Mouse (Mus musculus) gastrocnemius, adult 18-20 months (tissue): ENCODE results near the gene Nfib. TPM values are rescaled to one million over a fixed set of nuclear protein-coding genes. Genes with fewer than 3 reads are reported as not detected.

Source experiments
- DNase-seq: peaks from one replicate; pipeline ENCODE4 v3.0.0; 2021; ENCODE audit warnings: low spot score
- total RNA-seq, 2 experiments: library from RNA; stranded (reverse); gene quantifications; 2 replicates each; pipeline ENCODE4 v1.2.3; 2021

Nfib gene
- total RNA-seq, 2 experiments from 2014 or later, result 83.1 to 87.8 TPM

DNA sequence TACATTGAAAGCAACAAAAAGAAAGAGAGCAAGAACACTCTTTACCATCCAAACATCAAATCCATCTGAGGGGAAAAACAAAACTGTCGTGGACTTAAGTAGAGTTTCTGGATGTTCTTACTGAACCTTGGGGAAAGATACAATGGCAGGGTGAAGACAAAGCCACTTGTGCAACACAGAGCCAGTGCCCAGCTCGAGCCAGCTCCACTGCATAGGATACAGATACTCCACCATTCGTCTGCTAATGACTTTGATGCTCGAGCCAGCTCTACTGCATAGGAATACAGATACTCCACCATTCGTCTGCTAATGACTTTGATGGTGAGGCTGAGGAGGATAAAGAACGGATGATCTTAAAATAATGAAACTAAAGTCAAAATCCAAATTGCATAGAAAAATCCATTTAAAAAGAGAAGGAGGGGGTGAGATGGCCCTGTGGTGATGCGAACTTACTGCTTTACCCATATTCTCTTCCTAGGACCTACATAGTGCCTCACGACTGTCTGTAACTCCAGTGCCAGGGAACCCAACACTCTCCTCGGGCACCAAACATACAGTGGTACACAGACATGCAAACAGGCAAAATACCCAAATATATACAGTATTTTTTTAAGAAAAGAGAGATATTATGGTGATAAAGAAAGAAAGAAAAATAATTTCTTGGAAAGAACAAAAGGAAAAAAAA lies 337.3 kb downstream of the Nfib start:
- DNase-seq, result no peak

DNA sequence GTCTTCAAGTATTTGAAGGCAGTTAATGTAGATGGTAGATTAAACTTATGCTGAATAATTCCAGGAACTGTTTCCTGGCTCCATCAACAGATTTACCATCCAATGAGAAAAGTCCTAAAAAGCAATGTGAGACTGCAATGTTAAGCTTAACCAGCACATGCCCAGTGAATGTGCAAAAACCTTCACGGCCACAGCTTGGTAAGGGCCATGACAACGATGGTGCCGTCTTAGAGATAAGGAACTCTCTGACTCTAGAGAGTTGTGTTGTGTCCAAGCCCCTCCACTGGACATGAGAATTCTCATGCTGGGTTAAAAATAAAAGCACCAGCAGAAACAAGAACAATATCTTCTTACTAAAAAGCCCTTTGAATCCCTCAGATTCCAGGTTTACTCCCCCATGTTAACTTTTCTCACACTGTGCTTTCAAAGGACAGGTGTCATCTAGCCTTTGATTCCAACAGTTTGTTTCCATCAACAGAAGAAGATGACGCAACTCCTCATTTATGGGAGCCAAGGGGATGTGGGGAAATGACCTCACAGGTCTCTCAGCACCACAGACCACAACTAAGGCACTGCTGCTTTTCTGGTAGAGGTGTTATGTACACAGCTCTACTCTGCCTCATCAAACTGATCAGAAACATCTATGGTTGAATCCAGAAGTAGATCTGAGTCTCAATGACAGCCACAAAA lies 340.7 kb downstream of the Nfib start:
- no peak for DNase-seq

DNA sequence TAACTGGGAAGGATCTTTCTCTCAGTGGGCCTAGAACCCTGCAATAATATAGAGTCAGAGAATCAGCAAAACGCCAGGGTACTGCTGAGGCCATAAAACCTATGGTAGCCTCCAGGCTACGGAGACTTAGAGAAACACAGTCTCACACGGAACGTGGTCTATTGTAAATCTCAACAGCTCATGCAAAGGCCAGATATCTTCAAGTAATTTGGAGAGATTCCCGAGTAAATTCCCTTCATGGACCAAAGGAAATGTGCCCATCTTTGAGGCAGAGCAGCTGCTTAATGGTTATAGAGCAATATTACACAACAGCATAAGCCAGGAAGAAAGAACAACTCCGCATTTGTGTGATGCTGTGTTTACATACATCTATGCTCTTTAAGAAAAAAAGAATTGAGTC lies 341.6 kb downstream of the Nfib start:
- DNase-seq, result no peak

DNA sequence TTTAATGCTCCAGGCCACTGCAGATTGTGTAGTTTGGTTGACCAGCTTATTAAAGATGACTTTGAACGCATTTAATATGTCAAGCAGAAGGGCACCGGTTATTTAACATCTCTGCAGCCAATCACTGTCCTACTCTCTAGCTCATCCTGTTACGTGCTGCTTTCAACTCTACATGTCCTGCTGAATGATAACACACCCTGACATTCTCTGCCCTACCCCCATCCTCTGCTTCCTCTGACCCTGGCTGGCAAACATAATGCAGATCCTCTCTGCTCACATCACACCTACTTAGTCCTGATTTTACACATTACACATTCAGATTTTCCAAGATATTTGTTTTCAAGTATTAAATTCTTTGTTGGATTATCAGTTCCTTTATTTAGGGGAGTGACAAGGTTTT lies 343.3 kb downstream of the Nfib start:
- DNase-seq, result no peak

DNA sequence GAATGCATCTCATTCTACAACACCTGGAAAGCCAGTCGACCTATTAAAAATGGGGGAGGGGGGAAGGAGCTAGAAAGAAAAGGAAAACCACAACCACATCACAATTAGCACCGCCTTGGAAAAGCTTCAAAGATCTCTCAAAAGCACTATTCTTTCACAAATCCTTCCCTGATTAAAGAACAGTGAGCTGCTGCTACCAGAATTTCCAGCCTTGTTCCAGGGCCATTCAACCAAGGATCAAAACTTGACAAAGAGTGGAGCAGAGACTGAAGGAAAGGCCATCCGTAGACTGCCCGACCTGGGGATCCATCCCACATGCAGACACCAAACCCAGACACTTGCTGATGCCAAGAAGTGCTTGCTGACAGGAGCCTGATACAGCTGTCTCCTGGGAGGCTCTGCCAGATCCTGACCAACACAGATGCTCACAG lies 345.5 kb downstream of the Nfib start:
- peak; percentile 48 for DNase-seq

DNA sequence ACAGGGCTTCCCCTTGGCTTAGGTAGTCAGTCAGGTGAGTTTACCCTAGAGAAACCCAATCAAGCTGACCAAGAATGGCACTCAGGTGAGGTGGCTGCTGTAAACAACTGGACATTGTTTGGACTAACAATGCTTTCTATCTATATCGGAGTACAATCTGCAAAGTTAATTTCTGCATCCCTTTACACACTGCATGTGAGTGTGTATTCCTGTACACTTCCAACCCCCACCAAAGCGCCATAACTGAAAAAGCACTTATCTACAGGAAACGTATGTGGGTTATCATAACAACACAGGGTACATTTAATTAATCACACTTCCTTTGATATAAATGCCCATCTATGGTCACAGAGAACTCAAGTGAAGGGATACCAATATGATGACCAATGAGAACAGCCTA lies 346.4 kb downstream of the Nfib start:
- DNase-seq, result no peak

DNA sequence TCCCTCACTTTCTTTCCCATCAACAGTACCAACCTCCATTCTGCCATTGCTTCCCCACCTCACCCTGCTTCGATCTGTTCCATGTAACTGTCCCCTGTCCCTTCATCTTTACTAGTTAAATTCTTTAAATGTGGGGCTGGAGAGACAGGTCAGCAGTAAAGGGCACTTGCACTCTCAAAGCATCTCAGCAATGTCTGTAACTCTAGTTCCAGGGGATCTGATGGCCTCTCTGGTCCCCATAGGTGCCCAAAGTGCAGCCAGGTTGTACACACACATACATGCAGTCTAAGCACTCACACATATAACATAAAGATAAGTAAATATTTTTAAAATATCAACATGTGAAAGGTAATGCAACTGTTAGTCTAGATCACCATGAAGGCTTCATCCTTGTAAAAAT lies 356.5 kb downstream of the Nfib start:
- DNase-seq, result no peak

DNA sequence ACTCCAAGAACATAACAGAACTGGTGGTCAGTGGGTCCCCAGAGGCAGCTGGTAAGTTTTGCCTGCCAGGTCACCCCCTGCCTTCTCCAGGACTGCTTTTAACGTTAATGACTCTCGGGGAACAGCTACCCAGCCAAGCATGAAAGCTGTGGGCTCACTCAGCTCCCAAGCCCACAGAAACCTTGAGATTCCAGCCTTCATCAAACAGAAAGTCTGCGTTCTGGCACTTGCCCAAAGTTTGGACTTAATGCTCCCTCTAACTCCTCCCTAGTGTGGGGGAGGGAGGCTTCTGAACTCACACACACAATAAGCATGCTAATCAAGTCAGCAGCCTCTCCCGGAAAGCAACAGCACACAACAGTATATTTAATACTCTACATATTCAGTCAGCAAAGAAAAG lies 360.8 kb downstream of the Nfib start:
- DNase-seq, result peak; percentile 39

DNA sequence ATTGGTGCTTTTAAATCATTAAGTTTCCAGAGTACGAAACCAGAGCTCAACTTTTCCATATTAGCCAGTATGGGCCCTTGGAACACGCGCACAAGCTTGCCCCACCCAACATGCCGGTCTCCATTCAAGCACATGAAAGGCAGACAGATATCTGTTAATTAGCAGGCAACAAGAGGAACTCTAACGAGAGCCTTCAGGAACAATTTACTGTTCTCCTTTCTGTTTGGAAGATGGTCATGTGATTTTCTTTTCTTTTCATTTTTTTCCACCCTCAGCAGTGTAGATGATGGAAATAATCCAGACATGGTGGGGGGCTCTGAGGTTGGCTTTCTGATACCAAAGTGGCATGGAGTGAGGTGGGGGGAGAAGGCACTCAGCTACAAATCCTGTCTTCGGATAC lies 361.3 kb downstream of the Nfib start:
- DNase-seq, result no peak

DNA sequence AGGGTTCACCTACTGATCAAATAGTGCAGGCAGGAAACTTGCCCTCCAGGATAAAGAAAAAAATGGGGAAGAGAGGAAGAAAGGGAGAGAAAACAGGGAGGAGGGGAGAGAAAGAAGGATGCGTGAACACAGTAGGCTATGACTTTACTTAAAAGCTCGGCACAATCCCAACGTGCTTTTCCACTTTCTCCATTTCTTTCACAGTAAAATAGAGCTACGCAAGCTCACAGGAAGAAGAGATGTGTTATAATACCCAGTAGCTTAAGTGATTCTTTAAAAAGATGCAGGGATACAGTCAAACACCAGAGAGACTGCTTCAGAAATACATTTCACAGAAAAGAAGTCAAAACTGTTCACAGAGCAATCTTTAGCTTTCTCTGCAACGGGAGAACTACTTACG lies 366.6 kb downstream of the Nfib start:
- no peak for DNase-seq

DNA sequence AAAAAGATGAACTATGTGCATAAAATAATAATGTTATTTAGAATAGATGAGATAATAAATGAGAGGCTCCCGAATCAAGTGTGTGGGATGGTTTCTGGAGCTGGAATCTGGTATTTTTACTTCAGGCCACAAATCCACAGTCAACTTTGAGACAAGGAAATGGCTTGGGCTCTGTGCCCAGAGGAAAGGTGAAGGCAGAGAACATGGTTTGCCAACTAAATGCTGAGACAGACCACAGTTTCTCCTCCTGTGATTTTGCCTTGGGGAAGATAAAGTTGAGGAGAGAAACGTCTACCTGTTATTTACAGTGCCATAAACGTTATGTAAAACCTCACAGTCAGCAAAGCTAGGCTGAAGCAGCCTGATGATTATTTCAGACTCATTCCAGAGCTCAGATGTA lies 367.1 kb downstream of the Nfib start:
- DNase-seq, result peak; percentile 16

DNA sequence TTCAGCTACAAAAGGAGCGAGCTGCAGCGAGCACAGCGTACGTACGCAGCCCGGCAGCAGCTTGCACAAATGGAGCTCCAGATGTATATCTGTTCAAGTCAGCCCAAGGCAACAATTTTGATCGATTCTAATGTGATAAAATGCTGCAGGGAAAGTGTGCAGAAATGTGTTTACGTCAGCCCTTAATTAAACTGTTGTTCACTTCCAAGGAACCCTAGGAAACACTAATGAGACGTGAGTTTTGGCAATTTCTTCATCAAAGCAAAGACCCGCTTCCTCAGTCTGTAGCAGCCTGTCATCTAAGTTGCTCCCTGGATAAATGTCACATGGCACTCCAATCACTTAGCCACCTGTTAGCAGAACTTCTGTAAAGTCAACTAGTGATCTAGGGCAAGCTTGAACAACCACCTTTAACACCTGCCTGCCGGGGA lies 368.6 kb downstream of the Nfib start:
- no peak for DNase-seq

DNA sequence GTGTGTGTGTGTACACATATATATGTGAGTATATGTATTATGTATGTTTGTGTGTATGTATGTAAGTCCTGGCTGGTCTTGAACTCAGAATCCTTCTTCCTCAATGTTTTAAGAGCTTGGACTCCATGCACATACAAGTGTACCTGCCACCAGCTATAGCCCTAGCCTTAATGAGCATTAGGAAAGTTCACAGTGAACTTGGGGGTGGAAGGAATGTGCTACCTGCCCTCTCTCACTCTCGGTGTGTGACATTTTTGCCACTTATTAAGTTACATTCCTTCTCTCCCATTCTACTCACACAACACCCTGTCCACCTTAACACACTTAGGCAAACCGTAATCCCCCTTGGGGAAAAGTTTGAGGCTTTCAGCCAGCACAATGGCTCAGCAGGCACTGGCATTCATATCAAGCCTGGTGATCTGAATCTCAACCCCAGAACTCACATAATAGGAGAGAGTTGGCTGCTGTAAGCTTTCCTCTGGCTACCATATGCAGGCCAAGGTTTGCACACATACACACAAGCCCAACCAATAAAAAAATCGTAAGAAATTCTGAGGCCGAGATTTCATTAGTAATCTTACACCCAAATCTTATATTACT lies 370.2 kb downstream of the Nfib start:
- no peak for DNase-seq

DNA sequence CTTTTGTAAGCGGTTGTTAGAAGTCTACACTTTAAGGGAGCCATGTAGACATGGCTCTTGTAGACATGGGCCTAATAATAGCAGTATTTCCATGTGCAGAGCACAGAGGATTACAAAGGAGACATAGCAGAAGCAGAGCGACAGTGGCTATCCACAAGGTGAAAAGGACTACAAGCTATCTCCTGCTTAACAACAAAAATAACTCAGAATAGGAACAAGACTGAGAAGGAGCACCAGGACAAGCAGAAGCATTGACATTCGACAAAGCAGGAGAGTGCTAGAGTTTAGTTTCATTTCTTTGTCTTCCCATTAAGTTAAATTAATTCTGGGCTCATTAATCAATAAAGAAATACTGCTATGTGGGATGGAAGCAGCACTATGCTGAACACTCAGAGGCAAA lies 372.1 kb downstream of the Nfib start:
- no peak for DNase-seq

DNA sequence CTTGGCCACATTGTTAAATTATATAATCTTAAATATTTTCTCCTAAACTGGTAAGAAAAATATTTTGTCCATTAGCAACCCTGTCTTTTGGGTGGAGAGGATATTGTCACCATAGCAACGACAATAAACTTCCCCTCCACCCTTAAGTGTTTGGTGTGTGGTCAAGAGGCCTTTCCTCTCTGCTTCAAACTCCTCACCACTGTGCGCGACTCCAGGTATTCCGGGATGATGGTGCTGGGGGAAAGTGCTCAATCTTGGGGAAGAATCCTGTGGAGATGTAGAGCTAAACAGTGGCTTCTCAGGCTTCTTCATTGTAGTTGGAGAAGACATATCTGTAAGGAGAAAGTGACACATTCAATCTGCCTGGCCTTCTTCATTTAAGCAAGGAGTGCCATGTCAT lies 375.5 kb downstream of the Nfib start:
- DNase-seq, result no peak

DNA sequence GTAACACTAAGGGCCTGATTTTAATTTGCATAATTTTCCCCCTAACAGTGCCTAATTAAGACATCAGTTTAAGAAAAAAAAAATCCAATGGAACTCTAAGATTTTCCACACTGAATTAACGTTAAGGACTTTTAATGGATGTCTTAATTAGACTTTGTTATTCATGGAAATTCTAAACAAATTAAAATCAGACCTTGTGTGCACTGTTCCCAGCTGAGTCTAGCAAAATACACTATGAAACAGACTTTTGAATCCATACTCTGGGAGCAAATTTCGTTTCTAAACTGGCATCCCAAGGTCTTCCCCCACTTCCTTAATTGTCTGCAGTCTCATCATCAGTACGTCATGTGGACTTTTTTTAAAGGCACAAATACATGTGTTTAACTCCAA lies 379.4 kb downstream of the Nfib start:
- DNase-seq, result no peak

DNA sequence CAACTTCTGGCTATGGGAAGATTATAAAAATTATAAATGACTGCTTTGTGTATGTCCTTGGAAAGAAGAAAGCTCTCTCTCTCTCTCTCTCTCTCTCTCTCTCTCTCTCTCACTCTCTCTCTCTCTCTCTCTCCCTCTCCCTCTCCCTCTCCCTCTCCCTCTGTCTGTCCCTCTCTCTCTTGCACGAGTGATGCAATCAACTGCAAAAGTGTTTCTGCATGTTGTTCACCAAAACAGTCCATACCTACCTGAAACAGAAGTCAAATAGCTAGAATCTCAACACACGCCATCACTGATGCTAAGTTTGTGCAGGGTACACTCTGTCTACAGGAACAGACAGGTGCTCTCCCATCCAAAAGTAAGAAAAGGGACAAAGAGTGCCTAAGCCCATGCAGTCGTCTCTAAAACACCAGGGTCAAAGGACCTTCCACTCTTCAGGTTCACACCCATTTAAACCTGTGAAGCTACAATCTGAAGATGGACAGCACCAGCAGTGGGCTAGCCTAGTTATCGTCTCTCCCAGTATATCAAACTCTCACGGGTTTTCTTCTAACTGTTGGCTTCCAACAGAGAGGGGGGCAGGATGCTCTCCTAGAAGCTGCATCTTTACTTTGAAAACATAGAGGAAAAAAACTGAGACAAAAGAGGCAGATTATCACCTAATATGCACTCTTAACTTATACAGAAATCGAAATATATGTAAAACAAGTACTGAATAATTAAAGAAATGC lies 380.0 kb downstream of the Nfib start:
- no peak for DNase-seq

DNA sequence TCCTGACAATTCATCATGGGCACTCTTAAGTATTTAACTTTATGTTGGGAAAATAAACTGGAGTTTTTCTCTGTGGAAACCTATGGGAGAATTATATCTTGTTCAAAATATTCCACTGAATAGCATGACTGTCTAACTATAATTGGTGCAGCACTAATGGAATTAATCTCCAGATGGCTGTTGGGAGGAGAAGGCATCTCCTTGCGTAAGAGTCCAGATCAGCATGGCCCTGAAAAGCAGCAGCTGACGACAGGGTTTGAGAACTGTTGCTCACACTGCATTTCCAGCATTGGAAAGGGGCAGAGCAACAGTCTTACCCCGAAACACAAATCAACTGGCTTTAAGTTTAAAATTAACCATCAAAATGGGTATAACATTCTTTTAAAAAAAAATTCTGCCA lies 380.6 kb downstream of the Nfib start:
- no peak for DNase-seq

DNA sequence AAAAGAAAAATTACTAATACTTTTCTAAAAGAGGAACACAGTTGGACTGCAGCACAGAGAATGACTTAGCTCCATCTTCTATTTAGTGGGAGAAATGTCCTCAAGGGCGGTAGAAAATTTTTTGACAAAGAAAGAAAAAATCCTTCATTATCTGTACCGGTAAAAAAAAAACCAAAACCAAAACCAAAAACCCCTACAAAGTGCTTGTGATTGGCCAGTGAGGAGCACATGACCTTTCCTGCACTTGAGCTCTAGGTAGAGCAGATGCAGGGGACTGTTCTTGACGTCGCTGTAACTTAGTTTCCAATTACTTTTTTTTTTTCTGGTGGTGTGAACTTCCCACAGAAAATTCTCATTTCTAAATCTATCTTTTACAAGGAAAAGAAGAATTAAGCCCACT lies 384.5 kb downstream of the Nfib start:
- DNase-seq, result no peak

DNA sequence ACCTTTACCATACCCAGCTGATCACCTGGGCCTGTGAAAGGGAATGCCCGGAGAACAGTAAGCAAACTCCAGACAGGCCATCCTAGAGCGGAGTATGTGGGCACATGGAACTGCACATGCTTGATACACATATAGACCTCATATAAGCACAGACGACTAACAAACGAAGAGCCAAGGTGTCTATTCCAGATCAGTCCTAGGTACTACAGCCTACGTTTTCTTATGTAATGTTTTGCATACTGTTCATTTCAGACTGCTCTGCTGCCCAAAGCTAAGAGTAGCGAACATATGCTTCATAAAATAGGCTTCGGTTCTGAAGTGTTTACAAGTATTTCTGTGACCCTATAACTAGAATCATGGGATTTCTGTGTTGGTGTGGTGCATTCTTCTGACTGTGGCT lies 386.2 kb downstream of the Nfib start:
- DNase-seq, result no peak

DNA sequence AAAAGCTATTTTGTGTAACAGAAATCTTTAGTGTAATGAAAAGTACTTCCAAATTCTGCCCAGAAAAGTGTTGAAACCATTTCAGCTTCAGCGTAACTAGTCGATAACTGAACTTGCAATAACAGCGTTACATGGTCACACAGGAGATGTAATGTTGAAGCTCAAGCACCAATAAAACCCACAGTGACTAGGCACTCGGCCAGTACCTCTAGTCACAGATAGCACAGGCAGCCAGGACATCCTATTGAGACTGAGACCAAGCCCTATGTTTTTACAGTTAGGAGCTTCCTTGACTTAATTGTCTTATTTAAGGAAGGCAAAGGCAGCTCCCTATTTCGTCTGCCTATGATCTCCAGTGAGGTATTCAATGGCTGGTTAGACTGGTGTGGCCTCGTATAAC lies 389.4 kb downstream of the Nfib start:
- no peak for DNase-seq

DNA sequence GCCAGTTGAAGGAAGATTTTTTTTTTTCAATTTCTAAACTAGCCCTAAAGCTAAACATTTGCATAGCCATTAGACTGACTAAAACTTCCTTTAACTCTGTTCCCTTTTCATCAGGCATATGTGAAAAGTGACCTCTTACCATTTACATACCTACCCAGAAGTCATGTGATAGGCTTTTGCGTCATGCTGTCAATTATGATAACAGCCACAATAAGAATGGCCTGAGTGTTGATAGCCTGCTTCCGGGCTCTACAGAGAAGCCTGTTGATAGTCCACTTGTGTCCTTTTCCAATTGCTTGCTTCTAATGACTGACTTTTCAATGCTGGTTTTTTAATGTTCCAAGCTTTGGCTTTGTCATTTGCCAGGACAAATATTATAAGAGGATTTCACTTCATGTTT lies 389.8 kb downstream of the Nfib start:
- no peak for DNase-seq
